Mouse (Mus musculus) Patski (cell line): ENCODE measurements around the gene Cfap44. TPM values are rescaled to one million over a fixed set of nuclear protein-coding genes. Genes with fewer than 3 reads are reported as not detected.

ENCODE experiments used
- ATAC-seq: fragments of 100-300 bp; one replicate; pipeline ENCODE4 v1.8.0; 2021
- CTCF ChIA-PET: fragments of 350-600 bp; sonication (Branson Sonifier 250); formaldehyde crosslinking; loops from one replicate; lab custom pipeline; 2022; ENCODE audit warnings: inconsistent platforms; lab: Charles Lee
- POLR2A ChIA-PET: fragments of 350-600 bp; sonication (Branson Sonifier 250); formaldehyde crosslinking; loops from one replicate; lab custom pipeline; 2022; ENCODE audit warnings: antibody characterized with exemption, inconsistent platforms; lab: Charles Lee
- DNase-seq: peaks from one replicate; pipeline ENCODE4 v3.0.0-alpha.2; 2011; ENCODE audit warnings: low read depth, low spot score
- H3K27me3 ChIP-seq: fragments of 371-371 bp; one replicate; pipeline ENCODE4 v1.5.1; 2021
- CTCF ChIP-seq: fragments of 100-300 bp; IDR thresholded peaks from one replicate; pipeline ENCODE4 v1.5.1; 2021
- in situ Hi-C: fragments of 300-500 bp; cut with MboI; formaldehyde crosslinking; loops from 3 replicates; pipeline ENCODE4 v1.11.1; 2018; ENCODE audit warnings: low pct_unique_long_range_greater_than_20kb, mixed read lengths
- polyA plus RNA-seq: library from polyadenylated mRNA; unstranded; gene quantifications from one replicate; pipeline ENCODE4 v1.2.3, GENCODE M21; 2021

Cfap44 gene
- polyA plus RNA-seq, 1 experiment from 2014 or later, result 0.68 TPM

- DNase-seq, result no peak
- no peak for ATAC-seq
- in situ Hi-C loops, result no loop called here
- no peak for TF ChIP-seq CTCF
- H3K27me3 ChIP-seq, result no peaks in the 10 kb centered on the region
- CTCF ChIA-PET, result no interaction called here
- POLR2A ChIA-PET, result no interaction called here
These were observed 13.0 kb upstream of the Cfap44 start for GRCm38 (mm10) chr16:44381578-44381977.

- ATAC-seq, result no peak
- in situ Hi-C loops, result no loop called here
- no peak for TF ChIP-seq CTCF
These were observed 11.0 kb upstream of the Cfap44 start for GRCm38 (mm10) chr16:44383549-44383948.

GRCm38 (mm10) chr16:44384251-44384650 is 10.3 kb upstream of the Cfap44 start:
- DNase-seq (no peak), ATAC-seq (no peak)
- no peaks in the 10 kb centered on the region for H3K27me3 ChIP-seq
- ChIA-PET CTCF (interaction anchor here (0.7 to 1.3 kb wide), 2 partner anchors 8 to 10 kb away, joined by 3 to 4 read pairs; no protein-coding TSS in a partner anchor), POLR2A (no interaction called here)
- in situ Hi-C loops, result no loop called here
- TF ChIP-seq CTCF, result no peak

More at GRCm38 (mm10) chr16:44383549-44383948, 11.0 kb upstream of the Cfap44 start:
- ChIA-PET POLR2A (no interaction called here), CTCF (interaction anchor here (0.7 to 1.3 kb wide), 2 partner anchors 9 kb away, joined by 3 to 4 read pairs; no protein-coding TSS in a partner anchor)
- no peaks in the 10 kb centered on the region for H3K27me3 ChIP-seq
- no peak for DNase-seq

- POLR2A ChIA-PET, result no interaction called here
- CTCF ChIA-PET, result interaction anchor here (1.0 to 1.4 kb wide), 3 partner anchors 8 to 10 kb away, joined by 3 to 4 read pairs (median 3); no protein-coding TSS in a partner anchor
- TF ChIP-seq CTCF, result peak; percentile 88
- H3K27me3 ChIP-seq, result no peaks in the 10 kb centered on the region
- peak; percentile 81 for ATAC-seq
- DNase-seq, result peak; percentile 47
- in situ Hi-C loops, result no loop called here
These were observed 2.6 kb upstream of the Cfap44 start for GRCm38 (mm10) chr16:44391877-44392548.

GRCm38 (mm10) chr16:44404933-44405332 is 10.3 kb downstream of the Cfap44 start:
- POLR2A ChIA-PET, result no interaction called here
- in situ Hi-C loops, result no loop called here
- DNase-seq, result no peak
- ATAC-seq, result no peak
- no peak for TF ChIP-seq CTCF
- CTCF ChIA-PET, result no interaction called here
- H3K27me3 ChIP-seq, result peaks cover 4% of the 10 kb centered on the region

- CTCF ChIA-PET, result no interaction called here
These were observed 12.6 kb downstream of the Cfap44 start for GRCm38 (mm10) chr16:44407211-44407610.

GRCm38 (mm10) chr16:44408290-44408689 is 13.7 kb downstream of the Cfap44 start:
- TF ChIP-seq CTCF, result no peak
- CTCF ChIA-PET, result no interaction called here
- ATAC-seq (no peak), DNase-seq (no peak)
- POLR2A ChIA-PET, result no interaction called here
- in situ Hi-C loops, result no loop called here
- H3K27me3 ChIP-seq, result peaks cover 4% of the 10 kb centered on the region

More at GRCm38 (mm10) chr16:44407211-44407610, 12.6 kb downstream of the Cfap44 start:
- ATAC-seq, result no peak
- H3K27me3 ChIP-seq, result peaks cover 4% of the 10 kb centered on the region
- POLR2A ChIA-PET, result no interaction called here
- in situ Hi-C loops, result no loop called here
- DNase-seq, result no peak
- no peak for TF ChIP-seq CTCF

GRCm38 (mm10) chr16:44410176-44410575 is 15.6 kb downstream of the Cfap44 start:
- ChIA-PET CTCF (no interaction called here), POLR2A (no interaction called here)
- in situ Hi-C loops, result no loop called here

GRCm38 (mm10) chr16:44417596-44417995 is 23.0 kb downstream of the Cfap44 start:
- TF ChIP-seq CTCF, result no peak

More at GRCm38 (mm10) chr16:44410176-44410575, 15.6 kb downstream of the Cfap44 start:
- DNase-seq (no peak), ATAC-seq (no peak)
- H3K27me3 ChIP-seq, result peaks cover 4% of the 10 kb centered on the region
- TF ChIP-seq CTCF, result no peak

GRCm38 (mm10) chr16:44421735-44422134 is 27.1 kb downstream of the Cfap44 start:
- ATAC-seq, result no peak
- H3K27me3 ChIP-seq, result peaks cover 10% of the 10 kb centered on the region
- POLR2A ChIA-PET, result no interaction called here
- in situ Hi-C loops, result no loop called here
- no peak for TF ChIP-seq CTCF
- CTCF ChIA-PET, result no interaction called here
- no peak for DNase-seq

More at GRCm38 (mm10) chr16:44417596-44417995, 23.0 kb downstream of the Cfap44 start:
- DNase-seq (no peak), ATAC-seq (no peak)
- CTCF ChIA-PET, result no interaction called here
- POLR2A ChIA-PET, result no interaction called here
- in situ Hi-C loops, result no loop called here
- peaks cover 10% of the 10 kb centered on the region for H3K27me3 ChIP-seq

- DNase-seq, result no peak
- no peak for ATAC-seq
- CTCF ChIA-PET, result no interaction called here
- TF ChIP-seq CTCF, result no peak
- peaks cover 5% of the 10 kb centered on the region for H3K27me3 ChIP-seq
- POLR2A ChIA-PET, result no interaction called here
- in situ Hi-C loops, result no loop called here
These were observed 28.9 kb downstream of the Cfap44 start for GRCm38 (mm10) chr16:44423499-44423898.
